Mouse (Mus musculus) brown adipose tissue, adult 24 weeks (tissue): Measurements from ENCODE around the gene Ppp1r18. TPM values are rescaled to one million over a fixed set of nuclear protein-coding genes. Genes with fewer than 3 reads are reported as not detected.

Experiments used
- H3K27ac ChIP-seq: fragments of 200-500 bp; replicated peaks from 2 replicates; pipeline ENCODE4 v1.5.1; 2012; ENCODE audit warnings: low read depth, mild to moderate bottlenecking, low read length
- H3K4me1 ChIP-seq: fragments of 200-500 bp; 2 replicates; pipeline ENCODE4 v1.6.1; 2012; ENCODE audit warnings: low read length, mixed read lengths; ENCODE audit not compliant: control insufficient read depth, insufficient read depth, insufficient read length
- H3K4me3 ChIP-seq: fragments of 200-500 bp; 2 replicates; pipeline ENCODE4 v1.5.1; 2012; ENCODE audit warnings: low read depth, mild to moderate bottlenecking, low read length, moderate library complexity; ENCODE audit not compliant: insufficient read depth
- polyA plus RNA-seq: library from polyadenylated mRNA; stranded (reverse); fragments of >200 nt; gene quantifications from 2 replicates; pipeline ENCODE4 v1.2.4, GENCODE M21; 2012; ENCODE audit not compliant: missing spikeins, insufficient read depth, insufficient read length

Ppp1r18 gene
- polyA plus RNA-seq, 1 experiment, result 8.8 TPM

GRCm38 (mm10) chr17:35920862-35921562 is 55.6 kb downstream of the Ppp1r18 start:
- Histone ChIP-seq H3K4me1 (no peaks in the 10 kb centered on the region; the same call in 1 of the 2 replicates), H3K27ac (no peak overlapping the region), H3K4me3 (no peak overlapping the region)

GRCm38 (mm10) chr17:35921710-35922109 is 56.3 kb downstream of the Ppp1r18 start:
- H3K27ac ChIP-seq, result no peak overlapping the region; the same call in 1 of the 2 replicates
- H3K4me3 ChIP-seq, result no peak overlapping the region
- no peaks in the 10 kb centered on the region; the same call in 1 of the 2 replicates for H3K4me1 ChIP-seq

- Histone ChIP-seq H3K4me3 (no peak overlapping the region), H3K4me1 (no peaks in the 10 kb centered on the region; the same call in 1 of the 2 replicates), H3K27ac (no peak overlapping the region)
Observed at GRCm38 (mm10) chr17:35922566-35922965, 57.2 kb downstream of the Ppp1r18 start.

GRCm38 (mm10) chr17:35923281-35923680 is 57.9 kb downstream of the Ppp1r18 start:
- H3K27ac ChIP-seq, result no peak overlapping the region
- H3K4me3 ChIP-seq, result no peak overlapping the region
- no peaks in the 10 kb centered on the region; the same call in 1 of the 2 replicates for H3K4me1 ChIP-seq

Other genes with a start within 250 kb of the Ppp1r18 start
- not detected in 2 replicates for gene Gm9573, start 239.0 kb upstream of the Ppp1r18 start, polyA plus RNA-seq
- gene Mucl3, start 221.9 kb upstream of the Ppp1r18 start, polyA plus RNA-seq, result not detected in 2 replicates
- gene Vars2, start 198.0 kb upstream of the Ppp1r18 start, polyA plus RNA-seq, result 18.1 and 18.5 TPM in 2 replicates
- gene Gtf2h4, start 191.9 kb upstream of the Ppp1r18 start, polyA plus RNA-seq, result 16.3 and 19.0 TPM in 2 replicates
- 4.2 and 4.5 TPM in 2 replicates for gene Ddr1, start 161.0 kb upstream of the Ppp1r18 start, polyA plus RNA-seq
- gene Ier3, start 43.9 kb upstream of the Ppp1r18 start, polyA plus RNA-seq, result 19.2 and 52.4 TPM in 2 replicates
- gene Flot1, start 42.4 kb upstream of the Ppp1r18 start, polyA plus RNA-seq, result 38.1 and 61.2 TPM in 2 replicates
- 32.5 and 58.6 TPM in 2 replicates for gene Tubb5, start 27.3 kb upstream of the Ppp1r18 start, polyA plus RNA-seq
- gene Mdc1, start 24.1 kb upstream of the Ppp1r18 start, polyA plus RNA-seq, result 3.0 and 3.3 TPM in 2 replicates
- gene Nrm, start 4.3 kb upstream of the Ppp1r18 start, polyA plus RNA-seq, result 1.4 and 2.8 TPM in 2 replicates
- 17.0 and 26.4 TPM in 2 replicates for gene Dhx16, start 14.2 kb downstream of the Ppp1r18 start, polyA plus RNA-seq
- 125 and 142 TPM in 2 replicates for gene 2310061I04Rik, start 31.8 kb downstream of the Ppp1r18 start, polyA plus RNA-seq
- 19.1 and 42.2 TPM in 2 replicates for gene Atat1, start 44.5 kb downstream of the Ppp1r18 start, polyA plus RNA-seq
- gene Mrps18b, start 50.8 kb downstream of the Ppp1r18 start, polyA plus RNA-seq, result 111 and 132 TPM in 2 replicates
- gene Ppp1r10, start 50.8 kb downstream of the Ppp1r18 start, polyA plus RNA-seq, result 13.4 and 49.3 TPM in 2 replicates
- 69.2 and 77.7 TPM in 2 replicates for gene Abcf1, start 104.2 kb downstream of the Ppp1r18 start, polyA plus RNA-seq
- 13.5 and 14.5 TPM in 2 replicates for gene Gnl1, start 114.3 kb downstream of the Ppp1r18 start, polyA plus RNA-seq
- gene Prr3, start 114.6 kb downstream of the Ppp1r18 start, polyA plus RNA-seq, result 5.3 and 6.8 TPM in 2 replicates
- 3.3 and 3.9 TPM in 2 replicates for gene H2-T24, start 155.0 kb downstream of the Ppp1r18 start, polyA plus RNA-seq
- 16.3 and 22.1 TPM in 2 replicates for gene H2-T23, start 167.3 kb downstream of the Ppp1r18 start, polyA plus RNA-seq
- 57.5 and 83.0 TPM in 2 replicates for gene H2-T22, start 177.2 kb downstream of the Ppp1r18 start, polyA plus RNA-seq
- gene Gm6034, start 177.4 kb downstream of the Ppp1r18 start, polyA plus RNA-seq, result not detected in 2 replicates
- gene Gm11127, start 192.8 kb downstream of the Ppp1r18 start, polyA plus RNA-seq, result not detected in 2 replicates